ENCODE assay signal across 8 mouse cellular contexts in the genomic region with DNA sequence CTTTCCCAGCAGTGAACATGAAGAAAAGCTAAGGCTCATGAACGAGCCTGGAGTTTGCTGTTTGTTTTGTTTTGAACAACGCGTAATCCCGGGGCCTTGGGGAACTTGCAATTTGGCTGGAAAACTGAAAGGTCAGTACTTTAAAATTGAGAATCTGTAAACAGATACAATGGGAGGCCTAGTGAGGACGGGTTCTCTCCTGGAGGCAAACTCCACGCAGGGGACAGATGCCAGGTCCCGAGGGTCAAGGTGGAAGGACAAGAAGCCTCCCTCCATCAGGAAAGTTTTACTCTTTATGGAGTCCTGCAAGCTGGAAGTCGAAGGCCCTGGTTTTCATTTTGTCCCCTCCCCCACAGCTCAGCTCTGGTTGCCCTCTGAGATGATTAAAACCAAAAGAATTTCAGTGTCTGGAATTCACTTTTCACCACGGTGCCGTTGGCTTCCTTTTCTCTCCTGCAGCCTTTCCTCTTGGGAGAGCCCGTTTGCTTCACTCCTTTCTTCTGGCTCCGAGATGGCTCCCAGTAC. TPM values are rescaled to one million over a fixed set of nuclear protein-coding genes. Genes with fewer than 3 reads are reported as not detected.
DNase-seq lines count a peak whose midpoint lies in the region; ATAC-seq lines count a peak whose summit lies in the region.

No protein-coding gene starts in this region.

- H3K27me3 ChIP-seq in heart, embryonic 13.5 days (replicated peaks), result no peaks in the 10 kb centered on the region
- H3K27me3 ChIP-seq in limb, embryonic 10.5 days (ENCODE audit: low read depth, poor library complexity, severe bottlenecking), result no peaks in the 10 kb centered on the region

- 13% methylated on average over 12 of the region's 12 CpGs for WGBS in heart, embryonic 13.5 days
- 11% methylated on average over 12 of the region's 12 CpGs for WGBS in limb, embryonic 10.5 days

- peak overlapping the region; percentile 15; the same call in 1 of the 2 replicates for H3K4me3 ChIP-seq in heart, embryonic 13.5 days
- peak overlapping the region; percentile 18 for H3K4me3 ChIP-seq in limb, embryonic 10.5 days

- ATAC-seq in heart, embryonic 13.5 days (ENCODE audit: extremely low read depth, insufficient number of reproducible peaks, low FRiP score, low TSS enrichment), result no peak

- H3K4me1 ChIP-seq in heart, embryonic 13.5 days, result peaks cover 96% of the 10 kb centered on the region
- peaks cover 97% of the 10 kb centered on the region for H3K4me1 ChIP-seq in limb, embryonic 10.5 days

- peak overlapping the region; percentile 77 for H3K9ac ChIP-seq in heart, embryonic 13.5 days

- peak; percentile 92 for DNase-seq in Muller cell, postnatal 12 days (ENCODE audit: inconsistent ontology term)
- peak; percentile 85 for DNase-seq in embryo, embryonic 11 days
- DNase-seq in limb, embryonic 10.5 days (ENCODE audit: low spot score), result peak; percentile 70
- peak; percentile 52 for DNase-seq in neural tube, embryonic 10.5 days (ENCODE audit: extremely low spot score, low spot score)
- DNase-seq in layer of hippocampus, postnatal 36 days, result no peak
- DNase-seq in layer of hippocampus, adult 9-10 months (ENCODE audit: low spot score), result no peak
- no peak for DNase-seq in c-Kit-positive CD71-positive TER-119-positive erythroid progenitor cells, embryonic 14.5 days (ENCODE audit: low spot score)

- H3K9me3 ChIP-seq in heart, embryonic 13.5 days, result no peaks in the 10 kb centered on the region
- H3K9me3 ChIP-seq in limb, embryonic 10.5 days (replicated peaks), result no peaks in the 10 kb centered on the region

- H3K36me3 ChIP-seq in heart, embryonic 13.5 days, result peaks cover 17% of the 10 kb centered on the region
- peaks cover 52% of the 10 kb centered on the region for H3K36me3 ChIP-seq in limb, embryonic 10.5 days

- peak overlapping the region; percentile 92 for H3K27ac ChIP-seq in heart, embryonic 13.5 days (replicated peaks)
- H3K27ac ChIP-seq in limb, embryonic 10.5 days, result peak overlapping the region; percentile 92

- H3K4me2 ChIP-seq in heart, embryonic 13.5 days, result peak overlapping the region; percentile 53

RNA-seq across cellular contexts. Expression of a gene that starts 16.7 kb away (rescaled TPM):
- 14.7 and 15.4 TPM in 2 replicates for polyA plus RNA-seq in heart, embryonic 13.5 days (2015; fragmentation: Nextera tagmentation; extraction: Ambion mirVana)
- 17.4 and 19.0 TPM in 2 replicates for polyA plus RNA-seq in limb, embryonic 10.5 days (2016; fragmentation: Nextera tagmentation; extraction: Ambion mirVana)
- total RNA-seq in layer of hippocampus, postnatal 36 days (2021), result 1 to 10 TPM; 3.2 to 4.3 TPM

Comparison
In these comparisons a context has a peak if more than half of its experiments do, and no peak if none do; other contexts are left out.
1. DNase-seq: peak in Muller cell, postnatal 12 days (single experiment), embryo, embryonic 11 days (single experiment), limb, embryonic 10.5 days (single experiment) and neural tube, embryonic 10.5 days (single experiment); none in layer of hippocampus, postnatal 36 days (0 of 2), layer of hippocampus, adult 9-10 months (single experiment) and c-Kit-positive CD71-positive TER-119-positive erythroid progenitor cells, embryonic 14.5 days (single experiment).